Comparison of ENCODE assay signal across 25 mouse cellular contexts in genomic region chr6:66478326-66478964, GRCm38 (mm10). TPM values are rescaled to one million over a fixed set of nuclear protein-coding genes. Genes with fewer than 3 reads are reported as not detected.
DNase-seq lines count a peak whose midpoint lies in the region; ATAC-seq lines count a peak whose summit lies in the region.
"Had no signal": no experiment of that assay in that cellular context is flagged by ENCODE, and none has a peak within 500 bp of the region (broad histone marks: within the 10 kb centered on the region; RNA-seq: fewer than 3 reads in every experiment).

No protein-coding gene starts in this region.

- WGBS in intestine, embryonic 14.5 days = 23% methylated on average over 4 of the region's 4 CpGs
- 28% methylated on average over 4 of the region's 4 CpGs for WGBS in intestine, embryonic 16.5 days
- 11% methylated on average over 4 of the region's 4 CpGs for WGBS in lung, embryonic 16.5 days
- 22% methylated on average over 4 of the region's 4 CpGs for WGBS in stomach, embryonic 15.5 days
- 79% methylated on average over 4 of the region's 4 CpGs for WGBS in forebrain, embryonic 12.5 days

- peak; percentile 47; the same call in 1 of the 2 replicates for ATAC-seq in intestine, embryonic 14.5 days (replicated peaks; ENCODE audit: low FRiP score, low TSS enrichment, low read depth)
- ATAC-seq in intestine, embryonic 16.5 days = no peak
- 0 out of 2 replicates have a peak, but pooled peaks have one; percentile 51 for ATAC-seq in lung, embryonic 16.5 days (ENCODE audit: low read depth)
- peak; percentile 79; the same call in 1 of the 2 replicates for ATAC-seq in stomach, embryonic 15.5 days (ENCODE audit: insufficient read depth, low FRiP score, low read depth)
- ATAC-seq in forebrain, embryonic 12.5 days (ENCODE audit: low FRiP score) = no peak
- ATAC-seq: CD4-positive, CD25-positive, alpha-beta regulatory T cell, adult 4 months; midbrain, embryonic 15.5 days had no signal

- no peak for DNase-seq in intestine, embryonic 14.5 days (ENCODE audit: low spot score)
- no peak for DNase-seq in lung, postnatal 14 days
- peak; percentile 40 for DNase-seq in embryo, embryonic 9.5 days (ENCODE audit: extremely low spot score)
- no peak for DNase-seq in adrenal gland, postnatal 10 days
- DNase-seq: adrenal gland, postnatal 25 days; cerebellum, adult 11 months; cerebellum, postnatal 10 days; gastrocnemius, adult 2 months; heart, postnatal 36 days; layer of hippocampus, adult 9-11 months; liver, embryonic 13.5 days; lung, postnatal 10 days; thymus, postnatal 25 days had no signal

- no peaks in the 10 kb centered on the region for H3K27me3 ChIP-seq in intestine, embryonic 14.5 days (replicated peaks; ENCODE audit: control insufficient read depth, insufficient read depth, low read length)
- no peaks in the 10 kb centered on the region for H3K27me3 ChIP-seq in intestine, embryonic 16.5 days (replicated peaks; ENCODE audit: control insufficient read depth, insufficient read depth, low read length)
- H3K27me3 ChIP-seq in lung, embryonic 16.5 days (ENCODE audit: control insufficient read depth, insufficient read depth, low read depth, low read length) = no peaks in the 10 kb centered on the region
- no peaks in the 10 kb centered on the region for H3K27me3 ChIP-seq in stomach, embryonic 15.5 days (replicated peaks)
- no peaks in the 10 kb centered on the region for H3K27me3 ChIP-seq in forebrain, embryonic 12.5 days
- H3K27me3 ChIP-seq: heart, embryonic 15.5 days; hindbrain, embryonic 13.5 days; kidney, embryonic 15.5 days; liver, embryonic 13.5 days; megakaryocyte, embryonic 14.5 days; midbrain, embryonic 15.5 days had no signal

- no peak overlapping the region for H3K9ac ChIP-seq in intestine, embryonic 14.5 days (ENCODE audit: low read length)
- no peak overlapping the region for H3K9ac ChIP-seq in intestine, embryonic 16.5 days (ENCODE audit: low read depth, low read length)
- no peak overlapping the region for H3K9ac ChIP-seq in lung, embryonic 16.5 days (ENCODE audit: low read length)
- H3K9ac ChIP-seq in stomach, embryonic 15.5 days = no peak overlapping the region
- no peak overlapping the region for H3K9ac ChIP-seq in forebrain, embryonic 12.5 days
- H3K9ac ChIP-seq: heart, embryonic 15.5 days; hindbrain, embryonic 13.5 days; kidney, embryonic 15.5 days; liver, embryonic 13.5 days; midbrain, embryonic 15.5 days had no signal

- no peak overlapping the region for H3K4me2 ChIP-seq in intestine, embryonic 14.5 days (ENCODE audit: low read length)
- H3K4me2 ChIP-seq in intestine, embryonic 16.5 days (ENCODE audit: low read depth, low read length) = no peak overlapping the region
- H3K4me2 ChIP-seq in lung, embryonic 16.5 days (ENCODE audit: low read depth, low read length) = no peak overlapping the region
- H3K4me2 ChIP-seq in stomach, embryonic 15.5 days = no peak overlapping the region
- H3K4me2 ChIP-seq in forebrain, embryonic 12.5 days = no peak overlapping the region
- H3K4me2 ChIP-seq: heart, embryonic 15.5 days; hindbrain, embryonic 13.5 days; kidney, embryonic 15.5 days; liver, embryonic 13.5 days; midbrain, embryonic 15.5 days had no signal

- H3K4me3 ChIP-seq in intestine, embryonic 14.5 days (ENCODE audit: low read depth, low read length) = no peak overlapping the region
- no peak overlapping the region for H3K4me3 ChIP-seq in intestine, embryonic 16.5 days (ENCODE audit: low read length)
- no peak overlapping the region for H3K4me3 ChIP-seq in lung, embryonic 16.5 days (ENCODE audit: low read length)
- no peak overlapping the region for H3K4me3 ChIP-seq in stomach, embryonic 15.5 days (replicated peaks)
- no peak overlapping the region for H3K4me3 ChIP-seq in forebrain, embryonic 12.5 days (replicated peaks)
- H3K4me3 ChIP-seq: gastrocnemius, adult 2 months; heart, embryonic 15.5 days; hindbrain, embryonic 13.5 days; kidney, embryonic 15.5 days; left cerebral cortex, adult 2 months; liver, embryonic 13.5 days; megakaryocyte, embryonic 14.5 days; midbrain, embryonic 15.5 days; myocyte had no signal

- peaks cover 10% of the 10 kb centered on the region for H3K4me1 ChIP-seq in intestine, embryonic 14.5 days (replicated peaks; ENCODE audit: control insufficient read depth, insufficient read depth, low read length)
- H3K4me1 ChIP-seq in intestine, embryonic 16.5 days (ENCODE audit: control insufficient read depth, insufficient read depth, low read length) = 0 out of 2 replicates have a peak, but pooled peaks cover 3% of the 10 kb centered on the region
- peaks cover 11% of the 10 kb centered on the region for H3K4me1 ChIP-seq in lung, embryonic 16.5 days (replicated peaks; ENCODE audit: control insufficient read depth, insufficient read depth, low read length)
- peaks cover 3% of the 10 kb centered on the region; the same call in 1 of the 2 replicates for H3K4me1 ChIP-seq in stomach, embryonic 15.5 days
- H3K4me1 ChIP-seq in forebrain, embryonic 12.5 days = no peaks in the 10 kb centered on the region
- H3K4me1 ChIP-seq: heart, embryonic 15.5 days; hindbrain, embryonic 13.5 days; liver, embryonic 13.5 days; megakaryocyte, embryonic 14.5 days; midbrain, embryonic 15.5 days had no signal

- H3K27ac ChIP-seq in intestine, embryonic 14.5 days (ENCODE audit: low read depth) = peak overlapping the region; percentile 11; the same call in 1 of the 2 replicates
- H3K27ac ChIP-seq in intestine, embryonic 16.5 days (ENCODE audit: low read length) = no peak overlapping the region
- H3K27ac ChIP-seq in lung, embryonic 16.5 days (ENCODE audit: low read length) = no peak overlapping the region; the same call in 1 of the 2 replicates
- H3K27ac ChIP-seq in stomach, embryonic 15.5 days = peak overlapping the region; percentile 63
- no peak overlapping the region for H3K27ac ChIP-seq in forebrain, embryonic 12.5 days
- H3K27ac ChIP-seq: gastrocnemius, adult 2 months; heart, embryonic 15.5 days; hindbrain, embryonic 13.5 days; kidney, embryonic 15.5 days; left cerebral cortex, adult 2 months; liver, embryonic 13.5 days; midbrain, embryonic 15.5 days had no signal

- H3K36me3 ChIP-seq in intestine, embryonic 14.5 days (ENCODE audit: control insufficient read depth, insufficient read depth, low read length) = no peaks in the 10 kb centered on the region
- H3K36me3 ChIP-seq in intestine, embryonic 16.5 days (ENCODE audit: control insufficient read depth, insufficient read depth, low read length) = no peaks in the 10 kb centered on the region
- H3K36me3 ChIP-seq in lung, embryonic 16.5 days (ENCODE audit: control insufficient read depth, insufficient read depth, low read length) = no peaks in the 10 kb centered on the region
- no peaks in the 10 kb centered on the region for H3K36me3 ChIP-seq in stomach, embryonic 15.5 days
- H3K36me3 ChIP-seq in forebrain, embryonic 12.5 days (replicated peaks) = no peaks in the 10 kb centered on the region
- H3K36me3 ChIP-seq: heart, embryonic 15.5 days; hindbrain, embryonic 13.5 days; kidney, embryonic 15.5 days; liver, embryonic 13.5 days; midbrain, embryonic 15.5 days had no signal

- no peaks in the 10 kb centered on the region for H3K9me3 ChIP-seq in intestine, embryonic 14.5 days (ENCODE audit: control insufficient read depth, low read length)
- H3K9me3 ChIP-seq in intestine, embryonic 16.5 days (ENCODE audit: control insufficient read depth, low read length) = no peaks in the 10 kb centered on the region
- no peaks in the 10 kb centered on the region for H3K9me3 ChIP-seq in lung, embryonic 16.5 days (ENCODE audit: control insufficient read depth, low read length)
- no peaks in the 10 kb centered on the region for H3K9me3 ChIP-seq in stomach, embryonic 15.5 days
- H3K9me3 ChIP-seq in forebrain, embryonic 12.5 days = no peaks in the 10 kb centered on the region
- H3K9me3 ChIP-seq: heart, embryonic 15.5 days; hindbrain, embryonic 13.5 days; kidney, embryonic 15.5 days; liver, embryonic 13.5 days; megakaryocyte, embryonic 14.5 days; midbrain, embryonic 15.5 days had no signal

RNA-seq across cellular contexts. Expression of gene Mad2l1, which starts 56.7 kb away (rescaled TPM):
- polyA plus RNA-seq in intestine, embryonic 14.5 days (2014; fragmentation: Nextera tagmentation; extraction: Ambion mirVana) = 99.8 and 103 TPM in 2 replicates
- 69.2 and 84.4 TPM in 2 replicates for polyA plus RNA-seq in intestine, embryonic 16.5 days (2015; fragmentation: Nextera tagmentation; extraction: Ambion mirVana)
- polyA plus RNA-seq in lung, embryonic 16.5 days (2015; fragmentation: Nextera tagmentation; extraction: Ambion mirVana) = 114 and 125 TPM in 2 replicates
- 94.1 and 98.7 TPM in 2 replicates for polyA plus RNA-seq in stomach, embryonic 15.5 days (2015; fragmentation: Nextera tagmentation; extraction: Ambion mirVana)
- 108 and 114 TPM in 2 replicates for polyA plus RNA-seq in forebrain, embryonic 12.5 days (2016; fragmentation: Nextera tagmentation; extraction: Ambion mirVana)
- total RNA-seq in adrenal gland, postnatal 10 days (2021) = 10 to 100 TPM; 18.2 to 19.8 TPM

Comparison
In these comparisons a context has a peak if more than half of its experiments do, and no peak if none do; other contexts are left out.
1. ATAC-seq: peak in intestine, embryonic 14.5 days (single experiment), lung, embryonic 16.5 days (single experiment) and stomach, embryonic 15.5 days (single experiment); none in intestine, embryonic 16.5 days (single experiment) and forebrain, embryonic 12.5 days (single experiment).
2. H3K27ac ChIP-seq: peak in intestine, embryonic 14.5 days (single experiment) and stomach, embryonic 15.5 days (single experiment); none in intestine, embryonic 16.5 days (single experiment), lung, embryonic 16.5 days (single experiment) and forebrain, embryonic 12.5 days (single experiment).